Mouse (Mus musculus) liver, embryonic 14.5 days (tissue): ENCODE data around the gene Mical2.

ENCODE experiments used
- CTCF ChIP-seq: IDR thresholded peaks from 2 replicates; pipeline ENCODE4 v1.5.1; 2016; ENCODE audit warnings: antibody characterized with exemption, low read depth, control low read depth
- EP300 ChIP-seq: IDR thresholded peaks from 2 replicates; pipeline ENCODE4 v1.6.1; 2016; ENCODE audit warnings: antibody characterized with exemption, low read depth

GRCm38 (mm10) chr7:112457373-112457772, 231.7 kb downstream of the Mical2 start:
- TF ChIP-seq EP300 (no peak), CTCF (no peak)
